Mouse (Mus musculus): ENCODE data around the gene Mphosph9.

- no peak for TF ChIP-seq CTCF (IDR thresholded peaks at IDR 0.05; ENCODE audit: low read depth)
- no peak for TF ChIP-seq EP300 (optimal IDR thresholded peaks at IDR 0.05)
Observed at GRCm38 (mm10) chr5:124263246-124263645, 64.5 kb downstream of the Mphosph9 start.
